Mouse (Mus musculus) E14TG2a.4 (cell line): ENCODE measurements around the gene Tbc1d30.

ENCODE experiments used
- CTCF ChIP-seq: conservative IDR thresholded peaks from 2 replicates; pipeline ENCODE4 v1.5.1; 2014; ENCODE audit warnings: low read length
- NANOG ChIP-seq: IDR thresholded peaks from 2 replicates; pipeline ENCODE4 v1.6.1; 2014; ENCODE audit warnings: borderline replicate concordance, low read length, mixed read lengths

- TF ChIP-seq CTCF (no peak), NANOG (no peak)
Measured at GRCm38 (mm10) chr10:121216804-121217203, 134.3 kb downstream of the Tbc1d30 start.
